Mouse (Mus musculus): ENCODE data around the gene Dhrs7b. TPM values are rescaled to one million over a fixed set of nuclear protein-coding genes. Genes with fewer than 3 reads are reported as not detected.
"Not testable (repeated sequence)": the region's sequence is repeated elsewhere in the genome, so short reads cannot be mapped to it uniquely, and the experiment has no call there.

Dhrs7b gene
- polyA plus RNA-seq, 1 experiment from 2014 or later = 41.7 TPM

- Histone ChIP-seq H3K4me2 (replicated peaks; ENCODE audit: low read depth, low read length) (peak overlapping the region; percentile 86), H3K4me1 (ENCODE audit: insufficient read depth, low read length) (peaks cover 26% of the 10 kb centered on the region), H3K36me3 (ENCODE audit: insufficient read depth, low read length) (no peaks in the 10 kb centered on the region), H3K27me3 (ENCODE audit: insufficient read depth, low read length) (no peaks in the 10 kb centered on the region), H3K27ac (ENCODE audit: low read length) (peak overlapping the region; percentile 63), H3K9ac (replicated peaks; ENCODE audit: low read length) (peak overlapping the region; percentile 54), H3K4me3 (ENCODE audit: low read length) (peak overlapping the region; percentile 48), H3K9me3 (ENCODE audit: low read length) (no peaks in the 10 kb centered on the region)
- ATAC-seq (ENCODE audit: low FRiP score, low TSS enrichment) = peak; percentile 21; the same call in 1 of the 2 replicates
- 7% methylated on average over 14 of the region's 14 CpGs for WGBS
Measured at GRCm38 (mm10) chr11:60810046-60810965, 20.1 kb upstream of the Dhrs7b start.

DNA sequence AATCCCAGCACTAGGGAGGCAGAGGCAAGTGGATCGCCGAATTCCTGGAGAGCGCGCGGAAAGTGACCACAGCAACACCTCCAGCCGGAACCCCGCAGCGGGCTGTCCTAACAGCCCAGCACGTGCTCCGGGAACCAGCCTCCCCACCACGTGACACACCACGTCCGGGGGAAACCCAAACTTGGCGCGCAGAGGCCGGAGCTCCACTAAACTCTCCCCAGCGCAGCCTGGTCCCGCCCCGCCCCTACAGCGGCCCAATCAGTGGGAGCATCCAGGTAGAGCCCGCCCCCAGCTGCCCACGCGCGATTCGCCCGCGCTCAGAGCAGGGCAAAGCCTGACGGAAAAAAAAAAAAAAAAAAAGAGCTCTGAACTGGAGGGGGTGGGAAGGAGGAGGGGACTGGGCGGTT is 19.4 kb upstream of the Dhrs7b start:
- Histone ChIP-seq H3K4me2 (replicated peaks; ENCODE audit: low read depth, low read length) (peak overlapping the region; percentile 86), H3K36me3 (ENCODE audit: insufficient read depth, low read length) (no peaks in the 10 kb centered on the region), H3K27ac (ENCODE audit: low read length) (peak overlapping the region; percentile 63; the same call in 1 of the 2 replicates), H3K4me1 (ENCODE audit: insufficient read depth, low read length) (peaks cover 26% of the 10 kb centered on the region), H3K27me3 (ENCODE audit: insufficient read depth, low read length) (no peaks in the 10 kb centered on the region), H3K9me3 (ENCODE audit: low read length) (no peaks in the 10 kb centered on the region), H3K9ac (replicated peaks; ENCODE audit: low read length) (peak overlapping the region; percentile 54), H3K4me3 (ENCODE audit: low read length) (peak overlapping the region; percentile 48)
- under 1% methylated on average over 29 of the region's 29 CpGs for WGBS
- peak; percentile 99 for ATAC-seq (ENCODE audit: low FRiP score, low TSS enrichment)

DNA sequence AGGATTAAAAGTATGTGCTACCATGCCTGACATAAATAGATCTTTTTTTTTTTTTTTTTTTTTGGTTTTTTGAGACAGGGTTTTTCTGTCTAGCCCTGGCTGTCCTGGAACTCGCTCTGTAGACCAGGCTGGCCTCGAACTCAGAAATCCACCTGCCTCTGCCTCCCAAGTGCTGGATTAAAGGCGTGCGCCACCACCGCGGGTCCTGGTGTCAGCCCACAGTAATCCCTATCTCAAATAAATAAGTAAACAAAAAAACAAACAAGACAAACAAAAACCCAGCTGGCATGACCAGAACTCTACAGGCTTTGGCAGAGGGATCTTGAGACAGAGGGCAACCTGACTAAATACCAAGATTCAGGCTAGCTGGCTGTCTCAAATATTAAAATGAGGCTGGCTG is 18.8 kb upstream of the Dhrs7b start, which contains the start of gene Shmt1:
TSS of gene Shmt1 (minus strand) at position 101 of the 400 bp plus-strand sequence.
- not testable (repeated sequence) for H3K27me3 ChIP-seq (ENCODE audit: insufficient read depth, low read length); H3K36me3 ChIP-seq (ENCODE audit: insufficient read depth, low read length); ATAC-seq (ENCODE audit: low FRiP score, low TSS enrichment); H3K9me3 ChIP-seq (ENCODE audit: low read length)
- H3K9ac ChIP-seq (replicated peaks; ENCODE audit: low read length) = peak within 1 kb of the TSS; percentile 54
- peak within 1 kb of the TSS; percentile 48 for H3K4me3 ChIP-seq (ENCODE audit: low read length)
- peak within 1 kb of the TSS; percentile 86 for H3K4me2 ChIP-seq (replicated peaks; ENCODE audit: low read depth, low read length)
- H3K27ac ChIP-seq (ENCODE audit: low read length) = peak within 1 kb of the TSS; percentile 63; the same call in 1 of the 2 replicates
- WGBS = 34% methylated on average over 6 of the region's 6 CpGs
- H3K4me1 ChIP-seq (ENCODE audit: insufficient read depth, low read length) = peaks cover 26% of the 10 kb centered on the region

DNA sequence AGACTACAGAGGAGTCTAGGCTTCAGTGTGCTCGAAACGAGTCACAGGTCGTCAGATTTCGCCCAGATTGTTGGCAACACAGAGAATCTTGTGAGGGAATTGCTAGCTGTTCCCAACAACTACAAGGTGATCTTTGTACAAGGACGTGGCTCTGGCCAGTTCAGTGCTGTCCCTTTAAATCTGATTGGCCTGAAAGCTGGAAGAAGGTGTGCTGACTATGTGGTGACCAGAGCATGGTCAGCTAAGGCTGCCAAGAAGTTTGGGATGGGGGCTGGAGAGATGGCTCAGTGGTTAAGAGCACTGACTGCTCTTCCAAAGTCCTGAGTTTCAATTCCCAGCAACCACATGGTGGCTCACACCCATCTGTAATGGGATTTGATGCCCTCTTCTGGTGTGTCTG is 14.0 kb upstream of the Dhrs7b start:
- no peak overlapping the region for H3K27ac ChIP-seq (ENCODE audit: low read length)
- H3K9me3 ChIP-seq (ENCODE audit: low read length) = no peaks in the 10 kb centered on the region
- WGBS = 72% methylated on average over 5 of the region's 5 CpGs
- 0 out of 2 replicates have a peak, but pooled peaks cover 2% of the 10 kb centered on the region for H3K4me1 ChIP-seq (ENCODE audit: insufficient read depth, low read length)
- no peak overlapping the region for H3K4me2 ChIP-seq (replicated peaks; ENCODE audit: low read depth, low read length)
- H3K9ac ChIP-seq (replicated peaks; ENCODE audit: low read length) = no peak overlapping the region
- H3K27me3 ChIP-seq (ENCODE audit: insufficient read depth, low read length) = no peaks in the 10 kb centered on the region
- ATAC-seq (ENCODE audit: low FRiP score, low TSS enrichment) = no peak
- no peak overlapping the region for H3K4me3 ChIP-seq (ENCODE audit: low read length)
- H3K36me3 ChIP-seq (ENCODE audit: insufficient read depth, low read length) = no peaks in the 10 kb centered on the region

DNA sequence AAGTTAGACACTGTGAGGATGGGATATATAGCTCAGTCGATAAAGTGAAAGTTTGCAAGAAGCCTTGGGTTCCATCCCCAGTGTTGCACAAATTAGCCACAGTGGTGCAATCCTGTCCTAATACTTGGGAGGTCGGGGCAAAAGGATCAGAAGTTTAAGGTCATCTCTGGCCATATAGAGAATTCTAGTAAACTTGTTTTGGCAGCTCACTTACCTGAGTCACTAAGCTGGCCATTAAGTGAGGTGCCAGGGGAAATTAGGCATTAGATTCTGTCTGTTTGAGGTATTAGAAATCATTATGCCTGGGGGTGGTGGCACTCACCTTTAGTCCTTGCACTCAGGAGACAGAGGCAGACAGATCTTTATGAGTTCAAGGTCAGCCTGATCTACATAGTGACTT is 6.7 kb upstream of the Dhrs7b start:
- Histone ChIP-seq H3K27ac (ENCODE audit: low read length) (no peak overlapping the region), H3K4me2 (replicated peaks; ENCODE audit: low read depth, low read length) (no peak overlapping the region), H3K27me3 (ENCODE audit: insufficient read depth, low read length) (no peaks in the 10 kb centered on the region), H3K4me3 (ENCODE audit: low read length) (no peak overlapping the region), H3K36me3 (ENCODE audit: insufficient read depth, low read length) (no peaks in the 10 kb centered on the region), H3K9me3 (ENCODE audit: low read length) (no peaks in the 10 kb centered on the region), H3K9ac (replicated peaks; ENCODE audit: low read length) (no peak overlapping the region), H3K4me1 (ENCODE audit: insufficient read depth, low read length) (no peaks in the 10 kb centered on the region)
- 75% methylated on average over 2 of the region's 2 CpGs for WGBS
- ATAC-seq (ENCODE audit: low FRiP score, low TSS enrichment) = no peak

- H3K36me3 ChIP-seq (ENCODE audit: insufficient read depth, low read length) = no peaks in the 10 kb centered on the region
- ATAC-seq (ENCODE audit: low FRiP score, low TSS enrichment) = peak; percentile 61; the same call in 1 of the 2 replicates
- no peaks in the 10 kb centered on the region for H3K4me1 ChIP-seq (ENCODE audit: insufficient read depth, low read length)
- H3K9ac ChIP-seq (replicated peaks; ENCODE audit: low read length) = no peak overlapping the region
- WGBS = 66% methylated on average over 3 of the region's 3 CpGs
- H3K4me2 ChIP-seq (replicated peaks; ENCODE audit: low read depth, low read length) = no peak overlapping the region
- no peaks in the 10 kb centered on the region for H3K9me3 ChIP-seq (ENCODE audit: low read length)
- no peak overlapping the region for H3K4me3 ChIP-seq (ENCODE audit: low read length)
- H3K27ac ChIP-seq (ENCODE audit: low read length) = no peak overlapping the region
- no peaks in the 10 kb centered on the region for H3K27me3 ChIP-seq (ENCODE audit: insufficient read depth, low read length)
Measured at GRCm38 (mm10) chr11:60825191-60825590, 5.2 kb upstream of the Dhrs7b start.

DNA sequence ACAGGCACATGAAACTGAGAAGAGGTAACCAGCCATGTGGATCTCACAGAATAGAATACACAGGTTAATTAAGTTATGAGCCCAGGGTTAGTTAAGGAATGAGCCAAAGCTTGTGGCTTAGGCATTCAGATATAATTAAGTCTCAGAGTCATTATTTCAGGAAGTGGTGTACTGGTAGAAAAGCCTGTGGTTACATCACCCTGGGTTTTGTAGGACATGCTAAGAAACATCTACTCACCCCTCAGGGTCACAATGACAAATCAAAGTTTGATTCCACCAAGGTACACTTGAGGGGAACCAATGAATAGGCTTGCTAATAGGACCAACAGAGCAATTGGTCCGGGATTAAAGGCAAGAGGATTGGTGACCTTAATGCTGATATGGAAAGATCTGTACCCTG is 3.7 kb upstream of the Dhrs7b start:
- no peaks in the 10 kb centered on the region for H3K36me3 ChIP-seq (ENCODE audit: insufficient read depth, low read length)
- no peak overlapping the region for H3K4me3 ChIP-seq (ENCODE audit: low read length)
- ATAC-seq (ENCODE audit: low FRiP score, low TSS enrichment) = no peak
- H3K4me1 ChIP-seq (ENCODE audit: insufficient read depth, low read length) = peaks cover 6% of the 10 kb centered on the region
- WGBS = 53% methylated on average over 1 of the region's 1 CpGs
- H3K27me3 ChIP-seq (ENCODE audit: insufficient read depth, low read length) = no peaks in the 10 kb centered on the region
- H3K9ac ChIP-seq (replicated peaks; ENCODE audit: low read length) = no peak overlapping the region
- H3K4me2 ChIP-seq (replicated peaks; ENCODE audit: low read depth, low read length) = no peak overlapping the region
- H3K27ac ChIP-seq (ENCODE audit: low read length) = no peak overlapping the region
- no peaks in the 10 kb centered on the region for H3K9me3 ChIP-seq (ENCODE audit: low read length)

GRCm38 (mm10) chr11:60827241-60827945 is 3.0 kb upstream of the Dhrs7b start:
- no peak overlapping the region for H3K27ac ChIP-seq (ENCODE audit: low read length)
- no peak for ATAC-seq (ENCODE audit: low FRiP score, low TSS enrichment)
- WGBS = 67% methylated on average over 4 of the region's 4 CpGs
- H3K4me1 ChIP-seq (ENCODE audit: insufficient read depth, low read length) = peaks cover 6% of the 10 kb centered on the region
- no peak overlapping the region for H3K4me2 ChIP-seq (replicated peaks; ENCODE audit: low read depth, low read length)
- H3K36me3 ChIP-seq (ENCODE audit: insufficient read depth, low read length) = no peaks in the 10 kb centered on the region
- H3K4me3 ChIP-seq (ENCODE audit: low read length) = no peak overlapping the region
- no peaks in the 10 kb centered on the region for H3K9me3 ChIP-seq (ENCODE audit: low read length)
- no peaks in the 10 kb centered on the region for H3K27me3 ChIP-seq (ENCODE audit: insufficient read depth, low read length)
- H3K9ac ChIP-seq (replicated peaks; ENCODE audit: low read length) = no peak overlapping the region

GRCm38 (mm10) chr11:60828903-60829302 is 1.5 kb upstream of the Dhrs7b start:
- Histone ChIP-seq H3K27me3 (ENCODE audit: insufficient read depth, low read length) (no peaks in the 10 kb centered on the region), H3K4me2 (replicated peaks; ENCODE audit: low read depth, low read length) (no peak overlapping the region), H3K9me3 (ENCODE audit: low read length) (no peaks in the 10 kb centered on the region), H3K4me3 (ENCODE audit: low read length) (no peak overlapping the region), H3K27ac (ENCODE audit: low read length) (no peak overlapping the region), H3K36me3 (ENCODE audit: insufficient read depth, low read length) (no peaks in the 10 kb centered on the region), H3K9ac (replicated peaks; ENCODE audit: low read length) (no peak overlapping the region), H3K4me1 (ENCODE audit: insufficient read depth, low read length) (peaks cover 6% of the 10 kb centered on the region)
- no peak for ATAC-seq (ENCODE audit: low FRiP score, low TSS enrichment)
- 25% methylated on average over 2 of the region's 2 CpGs for WGBS

All from kidney, embryonic 16.5 days (tissue).